Mouse (Mus musculus): ENCODE data around the gene Gm21992. TPM values are rescaled to one million over a fixed set of nuclear protein-coding genes. Genes with fewer than 3 reads are reported as not detected.

Gm21992 gene
- polyA plus RNA-seq, 1 experiment from 2014 or later = 35.8 TPM

GRCm38 (mm10) chr19:4845846-4846245, 34.4 kb upstream of the Gm21992 start:
- Histone ChIP-seq H3K9me3 (ENCODE audit: control insufficient read depth, low read depth, low read length) (no peaks in the 10 kb centered on the region), H3K4me3 (ENCODE audit: low read depth, low read length) (no peak overlapping the region), H3K9ac (replicated peaks; ENCODE audit: low read depth, low read length) (no peak overlapping the region), H3K4me2 (replicated peaks; ENCODE audit: low read depth, low read length) (no peak overlapping the region), H3K36me3 (ENCODE audit: control insufficient read depth, insufficient read depth, low read length) (no peaks in the 10 kb centered on the region), H3K27me3 (ENCODE audit: control insufficient read depth, insufficient read depth, low read length) (0 out of 2 replicates have a peak, but pooled peaks cover 8% of the 10 kb centered on the region), H3K27ac (ENCODE audit: low read length) (no peak overlapping the region), H3K4me1 (ENCODE audit: control insufficient read depth, insufficient read depth, low read length) (no peaks in the 10 kb centered on the region)
- ATAC-seq (ENCODE audit: insufficient number of reproducible peaks, insufficient read depth, low FRiP score, low read depth) = no peak
- 55% methylated on average over 2 of the region's 2 CpGs for WGBS

GRCm38 (mm10) chr19:4842611-4843010, 31.2 kb upstream of the Gm21992 start:
- peaks cover 8% of the 10 kb centered on the region; the same call in 1 of the 2 replicates for H3K27me3 ChIP-seq (ENCODE audit: control insufficient read depth, insufficient read depth, low read length)
- no peak overlapping the region for H3K27ac ChIP-seq (ENCODE audit: low read length)
- H3K4me3 ChIP-seq (ENCODE audit: low read depth, low read length) = no peak overlapping the region
- H3K4me2 ChIP-seq (replicated peaks; ENCODE audit: low read depth, low read length) = no peak overlapping the region
- whole genome bisulfite sequencing = 78% methylated on average over 2 of the region's 2 CpGs
- no peak for ATAC-seq (ENCODE audit: insufficient number of reproducible peaks, insufficient read depth, low FRiP score, low read depth)
- H3K9me3 ChIP-seq (ENCODE audit: control insufficient read depth, low read depth, low read length) = no peaks in the 10 kb centered on the region
- H3K36me3 ChIP-seq (ENCODE audit: control insufficient read depth, insufficient read depth, low read length) = no peaks in the 10 kb centered on the region
- no peak overlapping the region for H3K9ac ChIP-seq (replicated peaks; ENCODE audit: low read depth, low read length)
- H3K4me1 ChIP-seq (ENCODE audit: control insufficient read depth, insufficient read depth, low read length) = 0 out of 2 replicates have a peak, but pooled peaks cover 13% of the 10 kb centered on the region

- WGBS = 80% methylated on average over 9 of the region's 9 CpGs
- no peak overlapping the region for H3K27ac ChIP-seq (ENCODE audit: low read length)
- no peak overlapping the region for H3K4me2 ChIP-seq (replicated peaks; ENCODE audit: low read depth, low read length)
These were observed 29.4 kb upstream of the Gm21992 start for GRCm38 (mm10) chr19:4840848-4841247.

GRCm38 (mm10) chr19:4839149-4839548, 27.7 kb upstream of the Gm21992 start, which contains the start of the genes Ccs and Ccdc87:
Gene Ccs, minus strand, starts transcription at chr19:4839332.
Gene Ccdc87, plus strand, starts transcription at chr19:4839366.
- Histone ChIP-seq H3K36me3 (ENCODE audit: control insufficient read depth, insufficient read depth, low read length) (no peaks in the 10 kb centered on the region), H3K9ac (replicated peaks; ENCODE audit: low read depth, low read length) (peak within 1 kb of the TSS; percentile 54), H3K4me2 (replicated peaks; ENCODE audit: low read depth, low read length) (peak within 1 kb of the TSS; percentile 78), H3K4me1 (ENCODE audit: control insufficient read depth, insufficient read depth, low read length) (0 out of 2 replicates have a peak, but pooled peaks cover 13% of the 10 kb centered on the region), H3K27ac (ENCODE audit: low read length) (no peak within 1 kb of the TSS), H3K27me3 (ENCODE audit: control insufficient read depth, insufficient read depth, low read length) (peaks cover 8% of the 10 kb centered on the region; the same call in 1 of the 2 replicates), H3K9me3 (ENCODE audit: control insufficient read depth, low read depth, low read length) (no peaks in the 10 kb centered on the region), H3K4me3 (ENCODE audit: low read depth, low read length) (peak within 1 kb of the TSS; percentile 55)
- WGBS = under 1% methylated on average over 25 of the region's 25 CpGs
- ATAC-seq (ENCODE audit: insufficient number of reproducible peaks, insufficient read depth, low FRiP score, low read depth) = peak; percentile 99

More at GRCm38 (mm10) chr19:4840848-4841247, 29.4 kb upstream of the Gm21992 start:
- peaks cover 8% of the 10 kb centered on the region; the same call in 1 of the 2 replicates for H3K27me3 ChIP-seq (ENCODE audit: control insufficient read depth, insufficient read depth, low read length)
- no peak overlapping the region for H3K9ac ChIP-seq (replicated peaks; ENCODE audit: low read depth, low read length)
- H3K4me3 ChIP-seq (ENCODE audit: low read depth, low read length) = no peak overlapping the region
- 0 out of 2 replicates have a peak, but pooled peaks cover 13% of the 10 kb centered on the region for H3K4me1 ChIP-seq (ENCODE audit: control insufficient read depth, insufficient read depth, low read length)
- no peaks in the 10 kb centered on the region for H3K36me3 ChIP-seq (ENCODE audit: control insufficient read depth, insufficient read depth, low read length)
- no peak for ATAC-seq (ENCODE audit: insufficient number of reproducible peaks, insufficient read depth, low FRiP score, low read depth)
- no peaks in the 10 kb centered on the region for H3K9me3 ChIP-seq (ENCODE audit: control insufficient read depth, low read depth, low read length)

- no peak overlapping the region for H3K27ac ChIP-seq (ENCODE audit: low read length)
- peaks cover 8% of the 10 kb centered on the region; the same call in 1 of the 2 replicates for H3K27me3 ChIP-seq (ENCODE audit: control insufficient read depth, insufficient read depth, low read length)
- no peak for ATAC-seq (ENCODE audit: insufficient number of reproducible peaks, insufficient read depth, low FRiP score, low read depth)
- peak overlapping the region; percentile 78 for H3K4me2 ChIP-seq (replicated peaks; ENCODE audit: low read depth, low read length)
- no peaks in the 10 kb centered on the region for H3K36me3 ChIP-seq (ENCODE audit: control insufficient read depth, insufficient read depth, low read length)
- 0 out of 2 replicates have a peak, but pooled peaks cover 13% of the 10 kb centered on the region for H3K4me1 ChIP-seq (ENCODE audit: control insufficient read depth, insufficient read depth, low read length)
- H3K9ac ChIP-seq (replicated peaks; ENCODE audit: low read depth, low read length) = peak overlapping the region; percentile 54
- H3K4me3 ChIP-seq (ENCODE audit: low read depth, low read length) = peak overlapping the region; percentile 55
- WGBS = 27% methylated on average over 10 of the region's 10 CpGs
- H3K9me3 ChIP-seq (ENCODE audit: control insufficient read depth, low read depth, low read length) = no peaks in the 10 kb centered on the region
These were observed 27.2 kb upstream of the Gm21992 start for GRCm38 (mm10) chr19:4838526-4839140.

GRCm38 (mm10) chr19:4837049-4837448, 25.6 kb upstream of the Gm21992 start:
- WGBS = 94% methylated on average over 6 of the region's 6 CpGs
- no peak for ATAC-seq (ENCODE audit: insufficient number of reproducible peaks, insufficient read depth, low FRiP score, low read depth)
- no peaks in the 10 kb centered on the region for H3K9me3 ChIP-seq (ENCODE audit: control insufficient read depth, low read depth, low read length)
- no peak overlapping the region for H3K27ac ChIP-seq (ENCODE audit: low read length)
- peaks cover 6% of the 10 kb centered on the region; the same call in 1 of the 2 replicates for H3K36me3 ChIP-seq (ENCODE audit: control insufficient read depth, insufficient read depth, low read length)
- no peak overlapping the region for H3K4me3 ChIP-seq (ENCODE audit: low read depth, low read length)
- H3K27me3 ChIP-seq (ENCODE audit: control insufficient read depth, insufficient read depth, low read length) = peaks cover 5% of the 10 kb centered on the region; the same call in 1 of the 2 replicates
- no peak overlapping the region for H3K4me2 ChIP-seq (replicated peaks; ENCODE audit: low read depth, low read length)
- H3K4me1 ChIP-seq (ENCODE audit: control insufficient read depth, insufficient read depth, low read length) = 0 out of 2 replicates have a peak, but pooled peaks cover 13% of the 10 kb centered on the region
- H3K9ac ChIP-seq (replicated peaks; ENCODE audit: low read depth, low read length) = no peak overlapping the region

GRCm38 (mm10) chr19:4836096-4836495, 24.7 kb upstream of the Gm21992 start:
- whole genome bisulfite sequencing = 66% methylated on average over 2 of the region's 2 CpGs
- Histone ChIP-seq H3K27ac (ENCODE audit: low read length) (no peak overlapping the region), H3K27me3 (ENCODE audit: control insufficient read depth, insufficient read depth, low read length) (no peaks in the 10 kb centered on the region; the same call in 1 of the 2 replicates), H3K9ac (replicated peaks; ENCODE audit: low read depth, low read length) (no peak overlapping the region), H3K9me3 (ENCODE audit: control insufficient read depth, low read depth, low read length) (no peaks in the 10 kb centered on the region), H3K4me2 (replicated peaks; ENCODE audit: low read depth, low read length) (no peak overlapping the region), H3K36me3 (ENCODE audit: control insufficient read depth, insufficient read depth, low read length) (peaks cover 6% of the 10 kb centered on the region), H3K4me3 (ENCODE audit: low read depth, low read length) (no peak overlapping the region), H3K4me1 (ENCODE audit: control insufficient read depth, insufficient read depth, low read length) (0 out of 2 replicates have a peak, but pooled peaks cover 13% of the 10 kb centered on the region)
- no peak for ATAC-seq (ENCODE audit: insufficient number of reproducible peaks, insufficient read depth, low FRiP score, low read depth)

- 85% methylated on average over 8 of the region's 8 CpGs for WGBS
- Histone ChIP-seq H3K4me1 (ENCODE audit: control insufficient read depth, insufficient read depth, low read length) (0 out of 2 replicates have a peak, but pooled peaks cover 10% of the 10 kb centered on the region), H3K4me2 (replicated peaks; ENCODE audit: low read depth, low read length) (no peak overlapping the region), H3K9ac (replicated peaks; ENCODE audit: low read depth, low read length) (no peak overlapping the region), H3K9me3 (ENCODE audit: control insufficient read depth, low read depth, low read length) (no peaks in the 10 kb centered on the region), H3K36me3 (ENCODE audit: control insufficient read depth, insufficient read depth, low read length) (peaks cover 8% of the 10 kb centered on the region), H3K4me3 (ENCODE audit: low read depth, low read length) (no peak overlapping the region), H3K27ac (ENCODE audit: low read length) (no peak overlapping the region), H3K27me3 (ENCODE audit: control insufficient read depth, insufficient read depth, low read length) (no peaks in the 10 kb centered on the region)
- ATAC-seq (ENCODE audit: insufficient number of reproducible peaks, insufficient read depth, low FRiP score, low read depth) = no peak
These were observed 22.6 kb upstream of the Gm21992 start for GRCm38 (mm10) chr19:4833977-4834376.
